Mouse (Mus musculus) yolk sac, embryonic 10.5 days (tissue): ENCODE results near the gene Kif26b.

Experiments
- DNase-seq: peaks from one replicate; pipeline ENCODE4 v3.0.0-alpha.2; 2017; ENCODE audit warnings: low spot score

Gene Kif26b

DNA sequence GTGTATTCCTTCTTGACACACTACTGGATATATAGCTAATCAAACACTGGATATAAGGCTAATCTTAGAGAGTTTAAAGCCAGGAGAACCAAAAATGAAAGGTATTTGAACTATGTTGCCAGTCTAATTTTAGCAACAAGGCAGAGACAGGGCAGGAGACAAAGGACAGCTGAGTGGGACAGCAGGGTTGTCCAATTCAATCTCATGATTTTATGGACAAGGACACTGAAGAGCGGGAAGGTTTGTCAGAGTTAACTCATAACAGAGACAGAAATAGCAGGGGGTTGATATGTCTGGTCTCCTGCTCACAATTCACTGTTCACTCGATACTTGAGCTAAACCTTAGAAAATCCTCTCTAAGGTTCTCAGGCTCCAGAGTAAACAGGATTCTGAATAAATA, 187.5 kb downstream of the Kif26b start:
- no peak for DNase-seq

DNA sequence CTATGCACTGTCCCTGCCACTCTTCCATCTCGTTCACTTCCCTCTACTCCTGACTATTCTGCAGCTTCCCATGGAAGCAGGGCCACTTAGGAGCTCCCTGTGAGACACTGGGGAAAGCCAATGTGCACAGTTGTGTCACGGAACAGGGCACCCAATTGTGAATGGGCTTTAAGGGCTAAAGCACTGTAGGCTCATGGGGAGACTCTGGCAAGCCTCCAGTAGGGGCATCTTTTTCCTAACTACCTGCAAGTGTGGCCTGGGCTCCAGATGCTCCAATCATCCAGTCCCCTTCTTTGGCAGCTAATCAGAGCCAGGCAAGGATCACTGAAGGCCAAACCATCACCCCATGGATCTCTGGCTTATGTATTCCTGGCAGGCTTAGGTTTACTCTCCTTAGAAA, 191.9 kb downstream of the Kif26b start:
- no peak for DNase-seq

DNA sequence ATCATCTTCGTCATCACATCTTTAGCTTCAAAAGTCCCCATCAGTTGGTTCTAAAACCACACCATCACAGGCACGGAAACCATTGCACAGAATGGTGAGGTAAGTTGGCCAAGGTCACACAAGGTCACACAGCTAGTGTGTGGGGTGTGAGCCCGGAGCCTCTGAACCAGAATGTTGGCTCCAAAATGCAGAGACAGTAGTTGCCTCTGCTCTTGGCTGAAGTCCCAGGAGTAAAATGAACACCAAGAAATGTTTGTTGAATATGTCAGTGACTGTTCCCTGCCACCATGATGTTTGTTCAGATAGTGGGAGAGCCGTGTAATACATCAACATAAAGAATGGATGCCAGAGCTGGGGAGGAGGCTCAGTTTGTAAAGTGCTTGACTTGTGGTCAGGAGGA, 193.9 kb downstream of the Kif26b start:
- DNase-seq: no peak

DNA sequence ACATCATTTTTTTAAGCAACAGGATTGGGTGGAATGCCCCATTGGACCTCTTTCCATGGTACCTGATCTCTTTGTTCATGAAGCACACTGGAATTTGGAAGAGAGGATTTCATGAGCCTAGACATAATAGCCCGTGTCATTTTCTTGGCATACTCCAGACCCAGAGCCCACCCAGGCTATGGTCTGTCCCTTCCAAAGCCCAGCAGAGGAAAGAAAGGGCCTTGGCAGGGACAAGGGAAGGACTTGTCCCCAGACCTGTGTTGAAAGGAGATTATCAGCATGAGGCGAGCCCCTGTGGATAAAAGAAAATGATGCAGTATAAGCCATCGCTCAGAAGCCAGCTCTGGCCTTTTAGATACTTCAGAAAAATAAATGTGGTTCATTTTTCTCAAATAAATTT, 196.6 kb downstream of the Kif26b start:
- no peak for DNase-seq

DNA sequence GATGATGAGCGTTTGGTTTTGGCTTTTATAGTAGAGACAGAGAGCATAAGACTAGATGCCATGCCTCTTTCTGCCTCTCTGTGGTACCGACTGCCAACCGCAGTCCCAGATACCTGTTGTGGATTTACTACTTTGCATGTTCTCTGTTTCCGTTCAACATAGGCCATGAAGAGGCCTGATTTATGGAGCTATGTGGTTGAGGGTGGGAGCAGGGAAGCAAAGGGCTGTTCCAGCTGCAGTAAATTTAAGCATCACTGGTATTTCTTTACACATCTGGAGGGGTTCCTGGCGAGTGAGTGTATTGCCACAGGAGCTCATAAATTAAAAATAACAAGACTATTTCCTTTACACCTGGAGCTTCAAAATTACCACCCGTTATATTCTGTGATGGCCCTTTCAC, 199.3 kb downstream of the Kif26b start:
- no peak for DNase-seq

DNA sequence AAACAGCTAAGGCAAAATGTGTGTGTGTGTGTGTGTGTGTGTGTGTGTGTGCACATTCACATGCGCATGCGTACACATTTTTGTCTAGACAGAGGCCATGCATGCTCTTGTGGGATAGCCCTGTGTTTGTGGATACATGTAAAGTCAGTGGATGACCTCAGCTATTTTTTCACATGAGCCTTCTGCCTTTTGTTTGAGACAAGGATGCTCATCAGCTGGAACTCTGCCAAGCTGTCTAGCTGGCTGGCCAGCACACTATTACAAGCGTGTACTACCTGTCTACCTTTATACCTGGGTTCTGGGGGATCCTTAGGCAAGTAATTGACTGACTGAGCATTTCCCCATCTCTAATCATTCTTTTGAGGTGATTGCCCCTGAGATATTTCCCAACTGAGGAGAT, 201.3 kb downstream of the Kif26b start:
- no peak for DNase-seq

DNA sequence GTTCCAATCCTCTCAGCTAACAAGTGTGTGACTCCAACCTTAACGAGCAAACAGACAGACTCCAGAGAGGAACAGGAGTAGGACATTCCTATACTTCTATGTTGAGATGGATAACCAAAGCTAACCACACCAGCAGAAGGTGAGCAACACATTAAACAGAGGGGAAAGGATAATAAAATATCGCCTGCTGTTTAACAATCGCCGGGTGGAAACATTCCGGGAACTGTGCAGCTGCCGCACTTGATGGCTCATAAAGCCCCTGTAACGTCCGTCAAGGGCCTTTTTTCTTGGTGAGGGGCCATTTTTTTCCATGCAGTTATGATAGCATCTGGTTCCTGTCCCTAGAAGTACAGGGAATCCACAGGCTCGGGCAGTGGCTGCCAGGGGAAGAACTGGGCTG, 204.1 kb downstream of the Kif26b start:
- DNase-seq: no peak

DNA sequence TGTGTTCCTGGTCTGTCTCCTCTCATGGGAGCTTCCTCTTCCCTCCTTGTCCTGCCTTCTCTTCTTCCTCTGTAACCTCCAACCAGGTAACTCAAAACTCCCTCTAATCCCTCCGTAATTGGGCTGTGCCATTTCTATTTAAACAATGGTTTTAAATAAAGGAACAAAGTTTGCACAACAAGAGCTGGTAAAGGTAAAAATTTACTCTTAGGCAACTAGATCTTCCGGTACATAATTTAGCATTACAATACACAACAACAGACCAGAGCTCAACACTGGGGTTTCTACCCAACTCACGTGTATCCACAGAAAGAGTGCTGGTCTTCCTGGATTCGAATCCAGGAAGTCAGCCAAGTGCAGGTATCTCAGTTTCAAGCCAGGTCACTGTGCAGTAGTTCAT, 205.7 kb downstream of the Kif26b start:
- DNase-seq: no peak

DNA sequence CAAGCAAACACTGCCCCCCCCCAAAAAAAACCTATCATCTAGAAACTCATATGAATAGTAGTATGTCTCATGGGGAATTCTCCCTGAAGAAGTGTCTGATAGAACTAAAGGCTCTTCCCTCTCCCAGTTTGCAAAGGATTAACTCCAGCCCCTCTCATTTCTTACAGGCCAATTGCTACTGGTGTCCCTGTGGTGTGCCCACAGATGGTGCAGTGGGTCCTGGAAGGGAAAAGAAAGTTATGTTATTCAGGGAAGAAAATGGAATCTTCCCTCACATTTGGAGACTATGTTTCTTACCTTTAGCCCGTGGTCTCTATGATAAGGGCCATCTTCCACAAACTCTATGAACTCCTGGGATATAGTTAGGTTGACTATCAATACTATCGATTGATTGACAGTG, 208.0 kb downstream of the Kif26b start:
- no peak for DNase-seq

DNA sequence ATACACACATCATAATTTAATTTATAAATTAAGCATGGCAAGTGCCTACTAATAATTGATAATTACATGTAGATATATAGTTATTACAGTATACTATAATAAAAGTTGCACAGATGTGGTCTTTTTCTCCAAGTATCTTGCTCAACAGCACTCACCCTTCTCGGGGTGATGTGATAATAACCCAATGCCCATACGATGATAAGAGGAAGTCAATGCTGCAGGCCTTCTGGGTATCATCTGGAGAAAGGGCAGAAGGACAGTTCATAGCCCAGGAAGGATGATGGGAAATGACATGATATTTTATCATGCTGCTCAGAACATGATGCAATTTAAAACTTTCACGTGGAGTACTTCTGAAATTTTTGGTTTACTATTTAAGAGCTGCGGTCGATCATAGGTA, 214.9 kb downstream of the Kif26b start:
- DNase-seq: no peak

DNA sequence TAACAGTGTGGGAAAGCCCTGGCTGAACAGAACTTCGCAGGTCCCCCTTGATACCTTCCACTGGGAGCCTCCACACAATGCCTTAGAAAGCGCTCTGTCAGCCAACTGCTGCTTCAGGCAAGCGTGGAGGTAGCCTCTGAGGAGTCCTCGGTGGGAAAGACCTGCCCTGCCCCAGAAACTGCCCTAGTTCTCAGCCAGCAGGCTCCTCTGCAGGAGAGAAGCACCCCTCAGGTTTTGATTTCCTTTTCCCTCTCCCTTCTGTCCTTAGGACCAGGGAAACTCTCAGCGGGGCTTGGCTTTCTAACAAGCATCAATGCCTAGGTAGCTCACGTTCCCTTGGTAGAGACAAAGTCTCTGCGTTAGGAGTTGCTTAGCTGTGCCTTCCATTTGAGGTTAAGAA, 215.6 kb downstream of the Kif26b start:
- no peak for DNase-seq

DNA sequence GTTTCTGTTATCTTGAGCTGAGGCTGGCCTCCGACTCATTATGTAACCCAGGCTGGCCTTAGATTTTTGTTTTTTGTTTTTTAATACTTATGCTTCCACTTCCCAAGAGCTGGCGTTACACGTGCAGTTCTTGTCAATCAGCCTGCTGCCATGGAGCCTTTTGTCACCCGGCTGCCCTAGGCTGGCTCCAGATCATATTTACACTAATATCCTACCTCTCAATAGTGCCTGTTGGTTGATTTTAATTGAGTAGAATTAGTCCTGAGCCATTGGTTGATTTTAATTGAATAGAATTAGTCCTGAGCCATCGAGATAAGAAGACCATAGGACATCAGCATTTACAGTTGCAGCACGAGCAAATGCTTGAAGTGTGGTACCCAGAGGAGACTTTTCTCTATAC, 216.0 kb downstream of the Kif26b start:
- DNase-seq: no peak

DNA sequence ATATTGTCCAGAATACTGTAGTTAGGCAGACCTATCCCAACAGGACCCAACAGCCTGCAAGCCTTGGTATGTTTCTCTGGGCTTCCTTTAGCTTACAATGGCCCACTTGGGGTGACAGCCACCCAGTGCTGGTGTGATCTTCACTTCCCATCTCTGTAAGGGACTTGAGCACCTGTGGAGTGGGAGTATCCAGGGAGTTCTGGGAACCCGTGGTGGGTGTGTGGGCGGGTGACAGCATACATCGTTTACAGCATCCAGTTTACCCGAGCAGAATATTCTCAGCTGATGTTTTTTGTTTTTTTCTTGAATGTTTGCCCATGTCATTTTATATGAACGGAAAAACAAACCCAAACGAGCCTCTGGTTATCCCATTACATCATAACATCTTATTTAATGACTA, 216.5 kb downstream of the Kif26b start:
- no peak for DNase-seq

DNA sequence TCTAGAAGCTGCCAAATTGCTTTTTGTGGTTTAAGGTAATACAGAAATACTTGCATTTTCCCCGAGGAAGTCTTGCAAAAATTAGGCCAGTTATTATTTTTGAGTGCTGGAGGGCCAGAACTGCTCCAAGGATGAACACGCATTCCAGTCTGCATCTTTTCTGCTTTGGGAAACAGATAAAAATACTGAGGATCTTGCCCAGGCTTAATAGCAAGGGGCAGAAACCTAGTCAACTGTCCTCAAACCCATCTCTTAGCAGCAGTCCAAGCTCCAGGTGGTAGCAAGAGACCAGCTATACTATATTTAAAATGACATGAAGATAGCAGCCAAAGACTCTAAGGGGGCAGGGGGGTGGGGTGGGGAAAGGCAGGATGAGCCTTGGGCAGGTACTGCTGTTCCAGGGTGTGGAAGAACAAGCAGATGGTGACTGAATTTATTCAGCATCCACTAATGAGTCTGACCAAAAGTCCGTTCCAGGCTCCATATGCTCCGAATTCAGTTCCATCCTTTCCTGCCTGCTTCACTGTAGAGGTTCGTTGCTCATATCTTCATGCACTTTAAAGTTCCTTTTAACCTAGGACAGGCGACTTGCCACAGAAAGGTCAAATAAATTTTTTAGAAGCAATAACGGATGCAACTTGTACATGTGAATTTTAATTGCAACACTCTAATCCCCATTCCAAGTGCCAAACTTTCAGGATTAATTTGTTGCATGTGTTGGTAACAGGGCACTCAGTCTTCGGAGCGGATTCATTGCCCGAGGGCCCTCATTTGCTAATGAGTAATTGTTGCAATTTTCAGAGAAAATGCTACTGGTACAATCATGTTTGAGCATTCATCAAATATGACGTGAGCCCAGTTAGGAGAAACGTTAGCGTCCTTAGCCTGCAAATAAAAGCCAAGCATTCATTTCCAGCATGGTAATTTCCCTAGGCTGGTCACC, 218.6 kb downstream of the Kif26b start:
- DNase-seq: no peak

DNA sequence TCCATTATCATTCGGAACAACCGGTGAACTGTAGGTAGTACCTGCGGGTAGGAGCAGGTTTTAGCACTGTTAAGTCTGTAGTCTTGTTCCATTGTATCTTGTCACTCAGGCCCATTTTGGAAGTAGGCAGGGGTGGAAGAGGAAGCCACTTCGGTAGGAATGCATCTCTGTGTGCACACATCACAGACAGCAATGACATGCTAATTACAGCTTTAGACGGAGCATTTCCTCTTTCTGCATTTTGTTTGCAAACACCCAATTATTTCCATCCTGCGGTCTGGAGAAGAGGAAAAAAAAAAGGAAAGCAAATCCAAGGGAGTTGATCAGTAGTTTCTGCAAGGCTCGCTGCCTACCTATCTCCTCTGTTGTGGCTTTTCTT, 219.3 kb downstream of the Kif26b start:
- DNase-seq: no peak

DNA sequence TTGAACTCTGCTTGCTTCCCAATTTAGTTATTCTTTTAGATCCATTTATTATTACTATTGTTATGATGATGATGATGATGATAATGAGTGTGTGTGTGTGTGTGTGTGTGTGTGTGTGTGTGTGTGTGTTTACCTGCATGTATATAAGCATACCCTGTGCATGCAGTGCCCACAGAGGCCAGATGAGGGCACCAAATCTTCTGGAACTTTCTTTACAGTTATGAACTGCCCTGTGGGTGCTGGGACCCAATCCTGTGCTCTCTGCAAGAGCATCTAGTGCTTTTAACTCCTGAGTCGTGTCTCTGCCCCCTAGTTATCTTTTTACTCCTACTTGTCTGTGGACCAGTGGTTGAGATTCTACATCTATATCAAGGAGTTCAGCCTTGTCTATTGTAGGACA, 219.7 kb downstream of the Kif26b start:
- no peak for DNase-seq

DNA sequence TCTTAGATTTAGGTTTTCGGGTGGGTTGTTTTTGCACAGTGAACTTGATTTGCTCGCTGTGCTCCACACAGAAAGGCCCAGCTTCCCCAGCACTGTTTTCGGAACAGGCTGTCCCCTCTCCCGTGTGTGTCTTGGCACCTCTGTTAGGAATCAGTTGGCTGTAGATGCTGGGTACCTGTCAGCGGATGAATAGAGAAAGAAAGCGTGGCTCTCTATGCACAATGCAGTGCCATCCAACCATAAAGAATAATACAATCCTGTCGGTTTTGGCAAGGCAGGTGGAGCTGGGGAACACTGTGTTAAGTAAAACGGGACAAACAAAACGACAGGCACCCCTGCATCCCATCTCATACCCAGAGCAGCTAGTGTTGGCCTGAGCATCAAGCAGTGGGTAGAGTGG, 220.9 kb downstream of the Kif26b start:
- no peak for DNase-seq

DNA sequence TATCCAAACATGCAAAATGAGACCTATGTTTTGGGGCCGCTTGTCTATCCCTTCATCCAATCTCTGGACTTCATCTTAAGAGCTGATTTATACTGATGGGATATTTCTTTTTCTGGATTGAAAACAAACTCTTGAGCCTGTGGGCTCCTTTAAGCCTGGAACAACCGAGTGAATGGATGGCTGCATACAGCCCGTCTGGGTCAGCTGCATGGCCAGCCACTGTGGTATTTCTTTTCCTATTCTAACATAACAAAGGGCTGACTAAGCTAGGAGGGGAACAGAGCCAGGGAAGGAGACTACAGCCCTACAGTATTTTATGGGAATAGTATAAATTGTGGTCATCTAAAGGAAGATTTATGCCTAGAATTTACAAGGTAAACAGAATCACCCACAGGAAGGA, 229.5 kb downstream of the Kif26b start:
- no peak for DNase-seq

DNA sequence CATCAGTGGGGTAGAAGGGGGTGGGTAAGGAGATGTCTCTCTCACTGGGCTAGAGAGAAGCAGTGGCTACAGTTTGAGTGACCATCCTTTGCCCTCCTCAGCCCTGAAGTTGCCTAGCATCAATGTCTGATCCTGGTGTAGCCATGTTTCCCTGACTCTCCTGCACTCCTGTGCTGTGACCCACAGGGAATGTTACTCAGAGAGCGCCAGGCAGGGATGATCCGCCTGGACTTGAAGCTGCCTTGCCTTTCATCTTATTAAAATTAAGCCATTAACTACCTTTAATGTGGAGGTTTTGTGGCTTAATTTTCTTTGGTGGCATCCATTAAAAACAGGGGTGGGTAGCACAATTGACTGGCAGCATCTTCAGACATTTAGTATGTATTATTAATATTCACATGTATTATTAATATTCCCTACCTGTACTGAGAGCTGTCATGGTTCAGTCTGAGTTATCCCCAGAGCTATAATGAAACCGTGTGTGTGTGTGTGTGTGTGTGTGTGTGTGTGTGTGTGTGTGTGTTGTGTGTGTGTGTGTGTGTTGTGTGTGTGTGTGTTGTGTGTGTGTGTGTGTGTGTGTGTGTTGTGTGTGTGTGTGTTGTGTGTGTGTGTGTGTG, 233.3 kb downstream of the Kif26b start:
- DNase-seq: no peak

DNA sequence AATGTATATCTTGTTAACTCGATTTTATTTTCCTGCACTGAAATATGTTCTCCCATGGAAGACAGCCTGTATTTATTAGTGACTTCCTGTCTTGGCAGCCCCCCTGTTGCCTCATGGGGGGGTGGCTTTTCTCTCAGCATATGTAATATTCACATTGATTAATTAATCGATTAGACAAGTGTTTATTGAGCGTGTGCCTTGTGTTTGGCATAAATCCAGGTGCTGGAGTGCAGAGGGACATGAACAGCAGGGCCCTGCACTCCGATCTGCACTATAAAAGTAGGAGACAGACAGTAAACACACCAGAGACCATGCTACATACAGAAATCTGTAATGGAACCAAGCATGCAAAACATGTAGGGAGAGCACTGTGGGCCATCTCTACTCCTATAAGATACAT, 236.0 kb downstream of the Kif26b start:
- DNase-seq: no peak

DNA sequence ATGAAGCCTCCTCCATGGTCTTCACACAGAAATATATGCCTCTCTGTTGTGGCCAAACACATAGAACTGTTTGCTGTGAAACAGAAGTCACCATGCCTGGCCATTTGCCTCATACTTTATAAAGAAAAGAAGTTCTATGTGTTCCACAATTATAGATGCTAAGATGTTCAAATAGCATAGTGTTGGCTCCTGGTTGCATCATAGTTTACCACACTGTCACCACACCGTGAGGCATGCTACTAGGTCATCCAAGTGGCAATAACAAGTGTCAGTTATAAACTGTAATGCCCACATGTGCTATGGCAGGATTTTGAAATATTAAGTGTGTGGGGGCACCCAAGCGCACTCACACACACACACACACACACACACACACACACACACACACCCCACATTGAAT, 236.7 kb downstream of the Kif26b start:
- DNase-seq: no peak

DNA sequence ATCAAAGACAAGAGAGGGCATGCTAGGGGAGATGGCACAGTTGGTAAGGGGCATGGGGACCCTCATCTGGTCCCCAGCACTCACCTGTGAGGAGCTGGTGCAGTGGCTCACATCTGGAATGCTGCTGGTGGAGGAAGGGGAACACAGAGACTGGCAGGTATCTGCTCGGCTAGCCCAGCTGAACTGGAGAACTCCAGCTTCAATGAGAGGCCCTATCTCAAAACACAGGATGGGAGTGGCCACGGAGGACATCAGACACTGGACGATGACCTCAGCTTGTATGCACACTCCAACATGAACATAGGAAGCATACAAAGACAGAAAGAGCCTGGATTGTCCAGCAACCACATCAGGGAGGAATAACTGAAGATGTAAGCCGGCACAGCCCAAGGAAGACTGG, 240.1 kb downstream of the Kif26b start:
- no peak for DNase-seq

DNA sequence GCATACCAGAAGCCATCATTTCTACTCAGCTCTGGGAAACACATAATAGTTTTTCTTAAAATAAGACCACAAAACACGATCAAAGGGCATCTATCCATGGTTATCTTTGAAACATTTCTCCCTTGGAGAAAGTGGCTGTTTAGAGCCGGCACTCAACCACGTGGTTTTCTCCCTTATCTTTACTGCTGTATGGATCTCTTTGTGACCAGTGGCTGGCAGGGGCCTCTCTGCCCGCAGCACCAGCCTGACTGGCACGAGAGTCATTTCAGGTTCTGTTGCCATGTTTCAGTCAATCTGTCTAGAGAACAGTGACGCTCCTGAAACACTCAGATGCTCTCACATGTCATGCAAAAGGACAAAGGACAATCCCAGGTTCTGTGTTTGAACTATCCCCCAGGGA, 241.1 kb downstream of the Kif26b start:
- no peak for DNase-seq
